Mouse (Mus musculus): ENCODE measurements at regions not wholly inside any gene's neighbourhood (a gene's known extent, or its start where the extent isn't known, plus 50 kb on each side); places are given as distances from the start of the nearest gene placed in this dataset.

- Histone ChIP-seq H3K27me3 (ENCODE audit: control insufficient read depth, insufficient read depth, low read length) (no peaks in the 10 kb centered on the region), H3K4me1 (ENCODE audit: control insufficient read depth, insufficient read depth, low read length) (peaks cover 37% of the 10 kb centered on the region), H3K27ac (ENCODE audit: insufficient read depth, low read length) (no peak overlapping the region), H3K4me3 (replicated peaks; ENCODE audit: insufficient read depth, low read depth, low read length) (no peak overlapping the region)
- WGBS: 89% methylated on average over 9 of the region's 9 CpGs
- peak in 1 of 2 experiments; percentile 45 for DNase-seq
- TF ChIP-seq CTCF (IDR thresholded peaks at IDR 0.05; ENCODE audit: borderline replicate concordance, insufficient read depth, low read depth, low read length) (no peak), POLR2A (IDR thresholded peaks at IDR 0.05; ENCODE audit: borderline replicate concordance, insufficient read depth, low read length) (no peak)
These were observed 93.1 kb upstream of the Tle3 start for GRCm38 (mm10) chr9:61279044-61279543.

DNA sequence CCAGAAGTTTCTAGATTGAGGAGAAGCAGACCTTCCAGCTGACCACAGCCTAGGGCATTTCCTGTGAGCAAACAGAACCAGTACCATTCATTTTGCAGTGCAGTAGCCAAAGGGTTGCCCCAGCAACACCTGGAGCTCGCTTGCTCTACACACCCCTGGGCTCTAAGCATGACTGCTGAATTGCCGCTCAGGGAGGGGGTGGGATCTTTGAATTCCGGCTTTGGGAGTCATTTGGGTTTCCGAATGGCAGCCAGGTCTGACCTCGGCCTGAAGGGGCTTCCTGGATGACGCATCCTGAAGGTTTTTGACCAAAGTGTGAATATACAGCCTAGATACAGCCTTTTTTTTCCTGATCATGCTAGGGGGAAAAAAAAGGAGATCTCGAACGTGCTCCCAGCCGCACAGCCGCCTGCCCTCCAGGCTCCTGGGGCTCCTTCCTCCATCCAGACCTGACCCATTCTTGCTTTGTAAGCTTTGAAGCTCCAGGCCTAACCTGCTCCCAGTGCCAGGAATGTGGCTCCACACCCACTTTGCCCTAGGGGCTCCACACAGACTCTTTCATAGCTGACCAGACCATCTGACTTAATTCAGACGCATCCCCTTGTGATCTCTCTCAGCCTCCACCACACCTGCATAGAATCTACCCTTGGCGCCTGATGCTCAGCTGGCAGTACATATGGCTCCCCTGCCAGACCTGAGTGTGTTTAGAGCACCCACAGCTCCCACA lies 91.1 kb upstream of the Tle3 start:
- DNase-seq: no peak
- no peak overlapping the region for H3K4me3 ChIP-seq (replicated peaks; ENCODE audit: insufficient read depth, low read depth, low read length)
- no peaks in the 10 kb centered on the region for H3K27me3 ChIP-seq (ENCODE audit: control insufficient read depth, insufficient read depth, low read length)
- no peak overlapping the region for H3K27ac ChIP-seq (ENCODE audit: insufficient read depth, low read length)
- 97% methylated on average over 12 of the region's 12 CpGs for WGBS
- TF ChIP-seq POLR2A (IDR thresholded peaks at IDR 0.05; ENCODE audit: borderline replicate concordance, insufficient read depth, low read length) (no peak), CTCF (IDR thresholded peaks at IDR 0.05; ENCODE audit: borderline replicate concordance, insufficient read depth, low read depth, low read length) (no peak)
- peaks cover 49% of the 10 kb centered on the region for H3K4me1 ChIP-seq (ENCODE audit: control insufficient read depth, insufficient read depth, low read length)

DNA sequence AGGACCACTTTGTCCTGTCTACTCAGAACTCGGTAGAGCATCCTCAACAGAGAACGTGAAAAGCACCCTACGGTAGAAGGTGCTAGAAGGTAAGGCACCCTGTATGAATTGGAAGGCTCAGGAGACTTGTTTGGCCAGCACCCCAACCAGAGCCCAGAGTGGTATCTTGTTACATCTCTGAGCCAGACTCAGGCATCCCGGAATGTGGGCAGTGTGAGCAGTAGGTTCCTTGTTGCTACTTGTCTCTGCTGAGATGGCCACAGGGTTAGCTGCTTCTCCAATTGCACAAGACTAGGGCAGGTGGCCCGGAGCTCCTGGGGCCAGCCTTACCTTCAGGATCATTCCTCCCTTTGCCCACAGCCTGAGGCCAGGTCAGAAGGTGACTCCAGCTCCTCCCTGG lies 88.9 kb upstream of the Tle3 start:
- no peak for DNase-seq
- Histone ChIP-seq H3K4me3 (replicated peaks; ENCODE audit: insufficient read depth, low read depth, low read length) (no peak overlapping the region), H3K4me1 (ENCODE audit: control insufficient read depth, insufficient read depth, low read length) (peaks cover 49% of the 10 kb centered on the region), H3K27me3 (ENCODE audit: control insufficient read depth, insufficient read depth, low read length) (no peaks in the 10 kb centered on the region), H3K27ac (ENCODE audit: insufficient read depth, low read length) (peak overlapping the region; percentile 26)
- 87% methylated on average over 5 of the region's 5 CpGs for WGBS
- TF ChIP-seq POLR2A (IDR thresholded peaks at IDR 0.05; ENCODE audit: borderline replicate concordance, insufficient read depth, low read length) (no peak), CTCF (IDR thresholded peaks at IDR 0.05; ENCODE audit: borderline replicate concordance, insufficient read depth, low read depth, low read length) (no peak)

DNA sequence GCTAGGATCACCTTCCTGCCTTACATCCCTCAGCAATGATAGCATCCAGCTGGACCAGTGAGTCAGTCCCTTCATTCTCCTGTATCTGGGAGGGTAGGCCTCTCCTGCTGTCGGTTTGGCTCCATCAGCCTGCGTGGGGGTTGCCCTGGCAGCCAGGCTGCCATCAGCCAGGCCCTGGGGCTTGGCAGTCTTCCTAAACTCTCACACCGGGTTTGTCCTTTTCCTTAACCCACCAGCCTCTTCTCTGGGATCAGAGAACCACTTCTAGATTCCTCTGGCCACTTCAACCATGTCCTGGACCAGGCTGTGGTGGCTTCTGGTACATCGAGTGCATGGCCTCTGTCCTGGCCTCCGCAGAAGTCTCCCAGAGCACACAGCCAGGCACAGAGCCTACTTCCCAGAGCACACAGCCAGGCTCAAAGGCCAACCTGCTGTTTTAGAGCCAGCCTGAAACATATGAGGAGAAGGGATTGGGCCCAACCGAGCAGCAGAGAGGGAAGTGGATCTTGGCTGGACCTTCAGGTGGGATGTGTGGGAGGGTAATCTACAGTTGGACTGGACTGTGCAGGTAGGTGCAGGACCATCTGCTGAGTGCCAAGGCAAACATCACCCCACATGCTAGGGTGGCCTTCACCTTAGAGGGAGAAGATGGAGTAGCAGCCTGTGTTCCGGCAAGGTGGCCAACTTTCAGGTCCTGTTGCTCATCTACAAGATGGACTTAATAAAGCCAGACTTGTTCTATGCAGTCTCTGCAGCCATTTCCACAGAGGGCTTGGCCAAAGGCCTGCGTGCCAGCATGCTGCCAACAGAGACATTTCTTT lies 87.8 kb upstream of the Tle3 start:
- H3K4me1 ChIP-seq (ENCODE audit: control insufficient read depth, insufficient read depth, low read length): peaks cover 41% of the 10 kb centered on the region
- no peaks in the 10 kb centered on the region for H3K27me3 ChIP-seq (ENCODE audit: control insufficient read depth, insufficient read depth, low read length)
- H3K27ac ChIP-seq (ENCODE audit: insufficient read depth, low read length): peak overlapping the region; percentile 21; the same call in 1 of the 2 replicates
- TF ChIP-seq CTCF (IDR thresholded peaks at IDR 0.05; ENCODE audit: borderline replicate concordance, insufficient read depth, low read depth, low read length): no peak
- 10% methylated on average over 8 of the region's 8 CpGs for WGBS
- DNase-seq: peak; percentile 89 to 94
- H3K4me3 ChIP-seq (replicated peaks; ENCODE audit: insufficient read depth, low read depth, low read length): no peak overlapping the region

- no peak overlapping the region for H3K27ac ChIP-seq (ENCODE audit: insufficient read depth, low read length)
- WGBS: 98% methylated on average over 4 of the region's 4 CpGs
- no peak for DNase-seq
- no peak for TF ChIP-seq POLR2A (IDR thresholded peaks at IDR 0.05; ENCODE audit: borderline replicate concordance, insufficient read depth, low read length)
- no peak for TF ChIP-seq CTCF (IDR thresholded peaks at IDR 0.05; ENCODE audit: borderline replicate concordance, insufficient read depth, low read depth, low read length)
- peaks cover 36% of the 10 kb centered on the region for H3K4me1 ChIP-seq (ENCODE audit: control insufficient read depth, insufficient read depth, low read length)
- H3K27me3 ChIP-seq (ENCODE audit: control insufficient read depth, insufficient read depth, low read length): no peaks in the 10 kb centered on the region
- H3K4me3 ChIP-seq (replicated peaks; ENCODE audit: insufficient read depth, low read depth, low read length): no peak overlapping the region
These were observed 85.6 kb upstream of the Tle3 start for GRCm38 (mm10) chr9:61286561-61286960.

DNA sequence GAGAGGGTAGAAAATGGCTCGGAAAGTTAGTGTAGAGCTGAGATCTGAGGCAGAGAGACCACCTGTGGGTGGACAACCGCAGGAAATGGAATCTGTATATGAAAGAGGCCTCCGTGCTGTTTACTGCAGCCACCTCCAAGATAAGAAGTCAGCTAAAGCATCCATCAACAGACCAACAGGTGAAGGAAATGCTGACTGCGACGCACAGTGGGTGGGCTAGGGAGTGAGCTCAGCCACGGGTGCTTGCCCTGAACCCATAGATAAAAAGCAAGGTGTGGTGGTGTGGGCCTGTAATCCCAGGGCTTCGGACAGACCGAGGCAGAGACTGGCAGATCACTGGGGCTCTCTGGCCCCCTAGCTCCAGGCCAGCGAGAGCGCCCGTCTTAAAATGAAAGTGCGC lies 83.0 kb upstream of the Tle3 start:
- Histone ChIP-seq H3K27me3 (ENCODE audit: control insufficient read depth, insufficient read depth, low read length) (no peaks in the 10 kb centered on the region), H3K4me1 (ENCODE audit: control insufficient read depth, insufficient read depth, low read length) (peaks cover 18% of the 10 kb centered on the region), H3K4me3 (replicated peaks; ENCODE audit: insufficient read depth, low read depth, low read length) (no peak overlapping the region), H3K27ac (ENCODE audit: insufficient read depth, low read length) (no peak overlapping the region)
- 90% methylated on average over 12 of the region's 12 CpGs for WGBS
- TF ChIP-seq CTCF (IDR thresholded peaks at IDR 0.05; ENCODE audit: borderline replicate concordance, insufficient read depth, low read depth, low read length): no peak
- no peak for TF ChIP-seq POLR2A (IDR thresholded peaks at IDR 0.05; ENCODE audit: borderline replicate concordance, insufficient read depth, low read length)
- no peak for DNase-seq

DNA sequence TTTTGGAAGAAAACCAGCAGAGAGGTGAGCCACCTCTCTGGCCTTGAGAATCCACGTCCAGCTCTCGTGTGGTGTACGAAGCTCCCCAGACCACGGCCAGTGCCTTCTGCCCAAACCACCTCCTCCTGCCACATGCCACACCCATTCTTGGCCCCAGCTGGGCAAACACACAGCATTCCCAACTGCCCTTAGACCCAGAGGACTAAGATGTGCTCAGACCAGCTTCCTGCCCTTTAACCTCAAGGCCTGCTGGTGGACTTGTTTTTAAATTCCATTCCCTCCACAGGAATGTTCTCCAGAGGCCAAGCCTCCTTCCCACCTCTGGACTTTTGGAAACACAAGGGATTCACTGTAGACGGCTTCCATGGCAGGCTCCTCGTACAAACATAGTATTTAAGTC lies 82.5 kb upstream of the Tle3 start:
- peaks cover 18% of the 10 kb centered on the region for H3K4me1 ChIP-seq (ENCODE audit: control insufficient read depth, insufficient read depth, low read length)
- no peak overlapping the region for H3K4me3 ChIP-seq (replicated peaks; ENCODE audit: insufficient read depth, low read depth, low read length)
- TF ChIP-seq CTCF (IDR thresholded peaks at IDR 0.05; ENCODE audit: borderline replicate concordance, insufficient read depth, low read depth, low read length): no peak
- no peak for TF ChIP-seq POLR2A (IDR thresholded peaks at IDR 0.05; ENCODE audit: borderline replicate concordance, insufficient read depth, low read length)
- H3K27ac ChIP-seq (ENCODE audit: insufficient read depth, low read length): no peak overlapping the region
- WGBS: 97% methylated on average over 6 of the region's 6 CpGs
- H3K27me3 ChIP-seq (ENCODE audit: control insufficient read depth, insufficient read depth, low read length): no peaks in the 10 kb centered on the region
- DNase-seq: no peak

DNA sequence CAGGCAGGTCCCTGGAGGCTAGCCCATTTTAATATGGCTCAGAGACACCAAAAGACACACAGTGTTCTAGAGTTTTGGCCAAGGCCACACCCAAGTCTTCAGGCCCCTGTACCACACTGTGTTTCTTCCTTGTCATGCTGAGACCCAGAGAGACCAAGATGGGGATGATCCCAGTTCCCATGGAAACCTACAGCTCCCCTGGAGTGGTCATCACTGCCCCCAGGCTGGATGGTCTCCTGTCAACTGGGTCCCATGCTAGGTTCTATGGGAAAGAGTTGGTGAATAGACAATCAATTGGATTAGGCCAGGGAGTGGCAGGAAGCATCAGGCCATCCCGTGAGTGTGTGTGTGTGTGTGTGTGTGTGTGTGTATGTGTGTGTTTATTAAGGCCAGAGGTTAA lies 80.5 kb upstream of the Tle3 start:
- no peak for DNase-seq
- Histone ChIP-seq H3K4me1 (ENCODE audit: control insufficient read depth, insufficient read depth, low read length) (peaks cover 19% of the 10 kb centered on the region), H3K27me3 (ENCODE audit: control insufficient read depth, insufficient read depth, low read length) (no peaks in the 10 kb centered on the region), H3K27ac (ENCODE audit: insufficient read depth, low read length) (no peak overlapping the region), H3K4me3 (replicated peaks; ENCODE audit: insufficient read depth, low read depth, low read length) (no peak overlapping the region)
- TF ChIP-seq CTCF (IDR thresholded peaks at IDR 0.05; ENCODE audit: borderline replicate concordance, insufficient read depth, low read depth, low read length) (no peak), POLR2A (IDR thresholded peaks at IDR 0.05; ENCODE audit: borderline replicate concordance, insufficient read depth, low read length) (no peak)
- WGBS: 100% methylated on average over 1 of the region's 1 CpGs

All from cerebellum, adult 2 months (tissue).